In the genomic region with DNA sequence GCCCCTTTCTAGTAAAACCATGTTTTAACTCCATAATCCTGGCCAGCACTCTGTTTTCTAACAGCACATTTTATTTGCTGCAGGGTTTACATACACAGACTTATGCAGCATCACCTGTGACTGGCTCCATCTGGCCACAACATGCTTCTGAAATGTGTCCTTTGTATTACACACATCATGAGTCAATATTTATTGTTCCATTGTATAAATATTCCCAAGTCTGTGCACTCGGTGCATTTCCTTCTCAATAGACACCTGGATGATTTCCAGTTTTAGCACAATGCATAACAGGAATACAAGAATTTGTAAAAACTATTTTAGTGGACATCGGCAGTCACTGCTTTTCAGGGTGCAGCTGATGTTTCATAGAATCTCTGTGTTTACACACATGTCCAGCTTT, we compare ENCODE assay signal across 26 mouse cellular contexts.
"Had no signal": no experiment of that assay in that cellular context is flagged by ENCODE, and none has a peak within 500 bp of the region (broad histone marks: within the 10 kb centered on the region; RNA-seq: fewer than 3 reads in every experiment).

No protein-coding gene starts in this region.

- H3K27ac ChIP-seq: gastrocnemius, adult 2 months; heart, embryonic 10.5 days; hindbrain, embryonic 10.5 days; hindbrain, embryonic 13.5 days; hindbrain, embryonic 15.5 days; hindbrain, postnatal 0 days; kidney, embryonic 15.5 days; kidney, postnatal 0 days; layer of hippocampus, adult 2 months; left cerebral cortex, adult 2 months; limb, embryonic 10.5 days; limb, embryonic 12.5 days had no signal

- H3K9me3 ChIP-seq: heart, embryonic 10.5 days; heart, embryonic 12.5 days; hindbrain, embryonic 10.5 days; hindbrain, embryonic 13.5 days; hindbrain, embryonic 15.5 days; kidney, embryonic 15.5 days; limb, embryonic 10.5 days; limb, embryonic 12.5 days had no signal

- DNase-seq: gastrocnemius, adult 2 months; gastrocnemius, postnatal 10 days; gastrocnemius, postnatal 25 days; heart, adult 18-20 months; heart, postnatal 10 days; heart, postnatal 4 days; kidney, adult 11 months; kidney, adult 2 months; kidney, adult 9 months; kidney, postnatal 25 days; kidney, postnatal 4 days; liver had no signal

- H3K36me3 ChIP-seq: heart, embryonic 10.5 days; heart, embryonic 12.5 days; hindbrain, embryonic 10.5 days; hindbrain, embryonic 13.5 days; hindbrain, embryonic 15.5 days; kidney, embryonic 15.5 days; limb, embryonic 10.5 days; limb, embryonic 12.5 days had no signal

- H3K27me3 ChIP-seq: heart, embryonic 12.5 days; hindbrain, embryonic 13.5 days; hindbrain, embryonic 15.5 days; kidney, embryonic 15.5 days; limb, embryonic 12.5 days had no signal

- H3K4me3 ChIP-seq: gastrocnemius, adult 2 months; heart, embryonic 10.5 days; heart, embryonic 12.5 days; hindbrain, embryonic 10.5 days; hindbrain, embryonic 13.5 days; hindbrain, embryonic 15.5 days; kidney, embryonic 15.5 days; layer of hippocampus, adult 2 months; left cerebral cortex, adult 2 months; limb, embryonic 10.5 days; limb, embryonic 12.5 days had no signal

- H3K4me2 ChIP-seq: heart, embryonic 12.5 days; hindbrain, embryonic 13.5 days; hindbrain, embryonic 15.5 days; kidney, embryonic 15.5 days; limb, embryonic 12.5 days; liver, embryonic 11.5 days had no signal

- ATAC-seq: hindbrain, postnatal 0 days; intestine, embryonic 16.5 days had no signal

- H3K9ac ChIP-seq: heart, embryonic 12.5 days; hindbrain, embryonic 13.5 days; hindbrain, embryonic 15.5 days; kidney, embryonic 15.5 days; limb, embryonic 12.5 days had no signal

- H3K4me1 ChIP-seq: heart, embryonic 10.5 days; heart, embryonic 12.5 days; hindbrain, embryonic 10.5 days; hindbrain, embryonic 13.5 days; hindbrain, embryonic 15.5 days; kidney, embryonic 15.5 days; limb, embryonic 12.5 days had no signal
